Mouse (Mus musculus) spleen, adult 18-20 months (tissue): Measurements from ENCODE around the gene Zbtb40.

Experiments used
- DNase-seq, 2 experiments: peaks; one replicate each; pipeline ENCODE4 v3.0.0; 2022; ENCODE audit warnings: mixed read lengths in 2 of 2

Zbtb40 gene

GRCm38 (mm10) chr4:136969503-136970276 is 78.9 kb downstream of the Zbtb40 start:
- DNase-seq: no peak

DNA sequence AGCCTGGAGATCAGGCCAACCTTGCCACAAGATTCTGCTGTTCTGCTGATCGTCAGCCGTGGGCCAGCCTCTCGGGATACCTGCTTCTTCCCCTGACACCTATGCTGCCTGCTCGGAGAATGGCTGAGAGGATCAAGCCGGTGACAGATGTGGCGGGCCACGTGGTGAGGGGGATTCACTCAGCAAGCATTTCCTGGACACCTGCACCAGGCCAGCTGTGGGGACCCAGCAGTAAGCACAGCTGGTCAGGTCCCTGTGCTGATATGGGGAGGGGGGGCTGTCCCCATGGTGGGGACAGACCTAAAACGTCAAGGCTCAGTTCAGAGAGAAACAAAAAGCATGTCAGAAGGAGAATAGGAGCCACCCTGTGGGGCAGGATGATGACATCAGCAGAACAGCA is 79.5 kb downstream of the Zbtb40 start:
- no peak for DNase-seq

DNA sequence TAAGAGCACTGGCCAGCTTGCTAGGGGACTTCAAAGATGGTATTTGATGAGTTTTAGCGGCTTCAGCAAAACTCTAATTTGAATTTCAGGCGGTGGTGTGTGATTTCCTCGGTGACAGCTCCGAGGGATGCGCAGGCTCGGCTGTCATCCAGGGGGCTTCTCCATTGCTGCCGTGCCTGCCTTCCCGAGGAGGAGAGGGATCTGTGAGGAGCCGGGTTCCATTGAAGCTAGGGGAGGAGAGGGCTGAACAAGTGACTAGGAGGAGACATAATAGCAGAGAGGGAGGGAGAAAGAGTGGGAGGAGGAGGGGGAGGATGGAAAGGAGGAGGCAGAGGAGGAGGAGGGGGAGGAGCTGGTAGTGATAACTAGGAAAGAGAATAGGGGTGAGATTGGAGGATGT is 81.1 kb downstream of the Zbtb40 start:
- DNase-seq: no peak

DNA sequence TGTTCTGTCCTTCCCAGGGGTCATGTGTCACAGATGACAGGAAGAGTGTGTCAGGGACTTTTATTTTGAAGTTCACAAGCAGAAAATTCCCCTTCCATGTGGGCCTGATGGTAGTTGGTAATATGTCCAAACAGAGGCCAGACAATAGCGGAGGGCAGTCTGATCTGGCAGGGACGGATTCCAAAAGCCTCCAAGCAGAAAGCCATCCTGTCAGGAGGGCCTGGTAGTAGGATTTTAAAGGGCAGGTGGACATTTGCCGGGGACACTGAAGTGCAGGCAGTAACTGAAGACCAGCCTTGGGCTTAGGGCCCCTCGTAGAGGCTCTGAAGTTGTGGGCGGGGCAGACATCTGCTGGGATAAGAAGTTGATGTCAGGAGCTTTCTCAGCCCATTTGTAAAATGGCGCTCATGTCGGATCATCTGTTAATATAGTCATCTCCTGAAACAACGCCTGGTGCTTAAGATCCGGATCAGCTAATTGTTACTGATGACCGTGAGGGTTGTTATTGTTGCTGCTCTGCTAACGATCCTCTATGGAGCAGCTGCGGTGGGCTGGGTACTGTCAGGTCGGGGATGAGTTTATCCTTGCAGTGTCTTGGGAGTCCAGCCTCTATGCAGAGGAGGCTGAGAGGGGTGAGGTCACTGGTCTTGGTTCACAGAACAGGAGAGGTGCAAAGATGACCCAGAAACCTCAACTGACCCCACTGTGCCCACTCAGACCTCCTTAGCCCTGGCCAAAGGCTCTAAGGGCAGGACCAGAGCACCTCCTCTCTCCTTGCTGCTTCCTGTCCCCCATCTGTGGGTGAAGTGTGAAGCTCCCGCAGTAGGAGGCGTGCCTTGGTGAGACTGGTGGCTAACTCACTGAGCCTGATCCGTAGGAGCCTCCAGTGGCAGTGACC is 81.9 kb downstream of the Zbtb40 start:
- no peak for DNase-seq

- DNase-seq: no peak
Observed at GRCm38 (mm10) chr4:136964990-136965421, 83.6 kb downstream of the Zbtb40 start.

DNA sequence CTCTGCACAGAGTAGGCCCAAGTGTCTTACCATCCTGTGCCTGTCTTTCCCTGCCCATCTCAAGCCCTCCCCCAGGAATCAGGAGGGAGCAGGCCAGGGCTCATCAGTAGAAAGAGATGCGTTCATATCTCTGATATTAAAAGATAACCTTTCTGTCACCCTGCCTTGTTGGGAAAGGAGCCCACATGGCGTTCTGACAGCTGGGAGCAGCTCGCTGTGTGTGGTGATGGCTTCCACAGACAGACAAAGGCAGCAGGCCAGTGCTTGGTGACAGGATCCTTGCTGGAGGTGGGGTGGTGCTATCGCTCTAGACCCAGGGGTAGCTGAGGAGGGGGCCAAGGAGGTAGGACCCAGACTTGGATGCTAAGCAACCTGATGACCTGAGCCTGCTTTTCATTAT is 86.2 kb downstream of the Zbtb40 start:
- DNase-seq: no peak

GRCm38 (mm10) chr4:136961642-136962285 is 86.8 kb downstream of the Zbtb40 start:
- DNase-seq: no peak

DNA sequence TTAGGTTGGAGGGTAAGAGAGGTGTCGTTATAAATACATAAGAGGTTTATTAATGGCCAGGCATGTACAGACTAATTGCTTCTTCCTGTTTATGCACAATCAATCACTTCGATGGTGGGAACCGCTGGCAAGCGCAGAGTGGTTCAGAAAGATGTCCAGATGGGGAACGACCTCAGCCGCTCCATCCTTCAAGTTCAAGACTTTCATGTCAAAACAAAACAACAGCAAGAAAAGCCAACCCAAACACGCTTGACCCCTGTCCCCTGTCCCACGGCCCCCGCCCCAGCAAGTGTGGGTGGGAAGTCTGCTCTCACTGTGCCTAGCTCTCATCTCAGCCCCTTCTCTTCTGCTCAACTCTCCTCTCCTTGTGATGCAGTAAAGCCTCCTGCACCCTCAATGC is 88.0 kb downstream of the Zbtb40 start:
- DNase-seq: no peak

DNA sequence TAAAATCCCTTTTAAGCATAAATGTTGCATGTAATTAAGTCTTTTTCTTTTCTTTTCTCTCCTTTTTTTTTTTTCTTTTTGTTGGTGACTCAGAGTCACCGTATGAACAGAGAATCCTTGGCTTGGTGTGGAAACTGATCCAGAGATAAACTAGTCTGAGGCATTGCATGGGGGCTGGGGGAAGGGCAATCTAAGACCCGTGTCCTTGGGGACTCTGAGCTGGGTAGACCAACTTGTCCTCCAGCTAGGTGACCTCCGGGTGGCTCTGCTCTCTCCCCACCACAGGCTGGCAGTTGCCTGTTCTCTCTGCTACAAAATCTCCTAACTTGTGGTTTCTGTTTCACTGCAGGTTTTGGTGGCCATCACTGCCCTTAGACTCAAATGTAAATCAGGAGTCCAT is 88.5 kb downstream of the Zbtb40 start:
- no peak for DNase-seq

DNA sequence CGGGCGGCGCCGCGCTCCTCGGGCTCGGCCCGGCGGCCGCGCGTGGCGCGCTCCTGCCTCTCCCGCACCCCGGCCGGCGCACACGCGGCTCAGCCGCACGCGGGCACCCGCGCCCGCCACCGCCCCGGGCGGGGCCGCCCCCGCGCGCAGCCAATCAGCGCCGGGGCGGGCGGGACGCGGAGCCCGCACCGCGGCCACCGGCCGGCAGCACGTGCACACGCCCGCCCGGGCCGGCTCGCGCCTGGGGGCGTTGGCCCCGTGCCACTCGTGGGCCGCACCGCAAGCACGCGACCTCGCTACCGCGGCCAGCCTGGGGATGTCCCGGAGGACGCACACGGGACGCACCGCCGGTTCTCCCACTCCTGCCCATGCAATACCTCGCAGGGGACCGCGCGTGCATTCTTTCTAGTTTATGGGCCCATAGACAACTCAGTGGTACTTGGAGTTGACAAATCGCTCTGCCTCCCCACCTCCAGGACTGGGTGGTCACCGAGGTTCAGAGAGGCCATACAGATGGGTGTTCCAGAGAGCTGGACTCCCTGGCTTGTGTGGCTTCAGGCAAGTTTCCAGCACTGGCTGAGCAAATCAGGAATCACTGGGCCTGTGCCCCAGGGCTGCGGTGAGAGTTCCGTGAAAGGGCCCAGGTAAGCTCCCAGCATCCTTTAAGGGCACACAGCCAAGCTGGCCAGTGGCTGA is 91.7 kb downstream of the Zbtb40 start, which contains the start of gene Epha8:
Gene Epha8, minus strand, starts transcription at position 66 of the 696 bp plus-strand sequence.
- no peak for DNase-seq

- DNase-seq: no peak
Observed at GRCm38 (mm10) chr4:136954562-136954961, 94.0 kb downstream of the Zbtb40 start.

DNA sequence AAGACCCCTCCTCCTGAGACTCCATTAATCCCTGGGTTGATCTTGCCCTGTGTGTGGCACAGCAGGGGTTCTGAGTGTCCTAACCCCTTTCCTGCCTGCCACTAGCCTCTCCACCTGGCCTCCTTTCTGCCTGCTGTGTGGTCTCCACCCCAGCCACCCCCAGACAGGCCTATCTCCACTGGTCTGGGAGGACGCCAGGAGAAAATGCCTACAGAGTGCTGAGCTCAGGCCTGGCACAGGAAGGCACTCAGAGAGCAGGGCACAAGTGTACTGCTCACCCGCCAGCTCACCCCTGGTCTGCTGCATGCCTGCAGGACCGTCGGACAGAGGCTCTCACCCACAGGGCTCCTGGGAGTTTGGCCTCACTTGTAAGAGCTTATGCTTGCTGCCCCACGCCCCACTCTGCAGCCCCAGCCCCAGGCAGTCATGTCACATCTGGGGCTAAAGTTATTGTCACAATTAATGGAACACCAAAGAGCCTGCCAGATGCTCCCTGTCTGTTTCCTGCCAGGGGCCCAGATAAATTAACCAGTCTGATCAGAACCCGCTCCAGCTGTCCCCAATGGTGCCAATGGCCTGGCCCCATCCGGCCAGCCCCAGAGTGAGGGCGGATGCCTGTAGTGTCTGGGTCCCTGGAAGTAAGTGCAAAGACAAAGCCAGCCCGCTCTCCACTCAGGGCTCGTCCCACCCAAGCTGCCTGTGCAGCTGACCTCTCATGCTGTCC is 99.2 kb downstream of the Zbtb40 start:
- no peak for DNase-seq

- no peak for DNase-seq
Observed at GRCm38 (mm10) chr4:136945397-136945796, 103.2 kb downstream of the Zbtb40 start.

- DNase-seq: no peak
Observed at GRCm38 (mm10) chr4:136944558-136945350, 103.8 kb downstream of the Zbtb40 start.

DNA sequence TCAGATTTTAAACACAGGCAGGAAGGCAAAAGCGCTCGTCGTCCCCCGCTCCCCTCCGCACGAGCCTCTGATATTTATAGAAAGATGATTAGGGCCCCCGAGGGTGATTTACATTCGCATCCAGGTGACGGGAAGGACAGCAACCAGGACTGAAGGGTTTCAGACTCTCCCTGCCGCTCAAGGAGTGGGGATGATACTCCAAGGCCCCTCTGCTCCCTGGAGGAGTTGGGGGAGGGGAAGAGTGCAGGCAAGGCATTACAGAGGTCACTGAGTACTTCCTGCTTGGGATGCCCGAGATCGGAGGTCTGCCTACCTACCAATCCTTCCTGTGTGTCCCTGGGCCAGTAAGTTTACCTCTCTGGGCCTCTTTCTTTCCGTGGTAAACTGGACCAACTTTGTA is 105.4 kb downstream of the Zbtb40 start:
- no peak for DNase-seq

DNA sequence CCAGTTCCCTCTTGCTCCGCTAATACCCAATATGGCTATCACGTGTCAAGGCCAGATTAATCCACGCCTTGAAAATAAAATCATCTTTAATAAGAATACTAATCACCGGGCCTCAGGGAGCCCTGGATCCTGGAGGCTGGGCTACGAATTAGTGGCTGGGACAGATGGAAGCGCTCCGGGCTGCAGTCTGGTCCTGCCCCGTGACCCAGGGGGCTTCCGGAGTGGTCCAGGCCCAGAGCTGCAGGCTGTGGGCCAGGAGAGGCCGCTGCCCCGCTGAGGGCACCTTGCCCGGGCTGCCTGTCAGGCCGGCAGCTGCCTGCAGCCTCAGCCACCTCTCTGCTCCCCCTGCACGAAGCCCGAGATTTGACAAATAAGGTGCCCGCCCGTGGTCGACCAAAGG is 105.8 kb downstream of the Zbtb40 start:
- DNase-seq: no peak

- no peak for DNase-seq
Observed at GRCm38 (mm10) chr4:136937935-136938334, 110.7 kb downstream of the Zbtb40 start.

DNA sequence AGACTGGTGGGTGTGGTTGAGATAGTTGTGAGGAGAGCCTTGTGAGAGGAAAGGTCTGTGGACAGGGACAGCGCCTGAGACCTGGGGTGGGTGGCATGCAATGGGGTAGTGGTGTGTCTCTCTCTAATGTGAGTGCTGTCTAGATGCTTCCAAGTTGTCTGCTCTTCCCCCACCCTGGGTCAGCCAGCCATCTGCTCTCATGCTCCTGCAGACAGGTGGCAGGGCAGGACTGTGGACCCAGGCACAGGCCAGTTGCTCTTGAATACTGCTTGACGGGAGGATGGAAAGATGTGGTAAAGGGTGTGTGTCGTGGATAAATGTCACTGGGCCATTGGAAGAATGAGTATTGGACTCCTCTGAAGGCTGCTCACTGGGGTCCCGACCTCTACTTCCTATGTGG is 111.3 kb downstream of the Zbtb40 start:
- no peak for DNase-seq

- DNase-seq: no peak
Observed at GRCm38 (mm10) chr4:136934746-136935613, 113.6 kb downstream of the Zbtb40 start.

DNA sequence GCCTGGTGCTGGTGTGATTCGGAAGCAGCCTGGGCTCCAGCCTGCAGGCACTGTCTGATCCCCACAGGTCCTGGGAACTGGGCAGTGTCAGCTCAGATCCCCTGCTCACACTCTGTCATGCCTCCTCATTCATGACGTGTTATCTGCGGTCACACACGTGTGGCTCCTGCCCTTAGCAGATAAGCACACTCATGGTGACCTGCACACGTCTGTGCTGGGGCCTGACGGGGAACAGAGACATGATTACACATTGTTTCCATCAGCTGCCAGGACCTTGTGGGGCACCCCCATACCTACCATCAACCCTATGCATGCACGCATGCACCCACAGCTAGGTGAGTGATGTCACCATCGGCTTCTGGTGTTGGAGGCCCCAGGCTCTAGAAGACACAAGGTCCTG is 118.1 kb downstream of the Zbtb40 start:
- no peak for DNase-seq
